Mouse (Mus musculus): ENCODE data around the gene Usp7. TPM values are rescaled to one million over a fixed set of nuclear protein-coding genes. Genes with fewer than 3 reads are reported as not detected.

The Usp7 gene
- polyA plus RNA-seq, 1 experiment from 2014 or later = 35.9 TPM

DNA sequence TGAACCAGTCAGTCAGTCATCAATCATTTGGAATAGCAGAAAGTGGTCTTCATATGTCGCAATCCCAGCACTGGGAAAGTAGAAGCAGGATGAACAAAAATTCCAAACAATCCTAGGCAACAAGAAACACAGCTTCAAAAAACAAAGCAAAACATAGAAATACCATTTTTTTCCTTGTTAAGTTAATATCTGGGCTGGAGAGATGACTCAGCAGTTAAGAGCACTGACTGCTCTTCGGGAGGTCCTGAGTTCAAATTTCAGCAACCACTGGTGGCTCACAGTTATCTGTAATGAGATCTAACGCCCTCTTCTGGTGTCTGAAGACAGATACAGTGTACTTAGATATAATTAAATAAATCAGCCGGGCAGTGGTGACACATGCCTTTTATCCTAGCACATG lies 30.5 kb upstream of the Usp7 start:
- no peaks in the 10 kb centered on the region for H3K9me3 ChIP-seq
- H3K4me2 ChIP-seq (replicated peaks) = no peak overlapping the region
- no peak for ATAC-seq (ENCODE audit: low FRiP score, low read depth)
- H3K9ac ChIP-seq (replicated peaks) = no peak overlapping the region
- no peaks in the 10 kb centered on the region for H3K27me3 ChIP-seq
- 87% methylated on average over 4 of the region's 4 CpGs for WGBS
- no peaks in the 10 kb centered on the region for H3K36me3 ChIP-seq
- H3K4me1 ChIP-seq = no peaks in the 10 kb centered on the region
- H3K27ac ChIP-seq (replicated peaks) = no peak overlapping the region
- no peak overlapping the region for H3K4me3 ChIP-seq

DNA sequence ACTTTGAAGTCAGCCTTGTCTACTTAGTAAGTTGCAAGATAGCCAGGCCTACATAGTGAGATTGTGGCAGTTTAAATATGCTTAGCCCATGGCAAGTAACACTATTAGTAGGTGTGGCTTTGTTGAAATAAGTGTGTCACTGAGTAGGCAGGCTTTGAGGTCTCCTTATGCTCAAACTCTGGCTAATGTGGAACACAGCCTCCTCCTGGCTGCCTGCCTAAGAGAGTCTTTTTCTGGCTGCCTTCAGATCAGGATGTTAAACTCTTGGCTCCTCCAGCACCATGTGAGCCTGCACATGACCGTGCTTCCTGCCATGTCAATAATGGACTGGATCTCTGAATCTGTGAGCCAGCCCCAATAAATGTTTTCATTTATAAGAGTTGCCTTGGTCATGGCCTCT lies 29.3 kb upstream of the Usp7 start:
- no peak overlapping the region for H3K4me2 ChIP-seq (replicated peaks)
- H3K9me3 ChIP-seq = no peaks in the 10 kb centered on the region
- no peak for ATAC-seq (ENCODE audit: low FRiP score, low read depth)
- no peak overlapping the region for H3K27ac ChIP-seq (replicated peaks)
- H3K36me3 ChIP-seq = no peaks in the 10 kb centered on the region
- H3K4me1 ChIP-seq = no peaks in the 10 kb centered on the region
- no peak overlapping the region for H3K9ac ChIP-seq (replicated peaks)
- no peaks in the 10 kb centered on the region for H3K27me3 ChIP-seq
- H3K4me3 ChIP-seq = no peak overlapping the region
- 78% methylated on average over 1 of the region's 1 CpGs for WGBS

DNA sequence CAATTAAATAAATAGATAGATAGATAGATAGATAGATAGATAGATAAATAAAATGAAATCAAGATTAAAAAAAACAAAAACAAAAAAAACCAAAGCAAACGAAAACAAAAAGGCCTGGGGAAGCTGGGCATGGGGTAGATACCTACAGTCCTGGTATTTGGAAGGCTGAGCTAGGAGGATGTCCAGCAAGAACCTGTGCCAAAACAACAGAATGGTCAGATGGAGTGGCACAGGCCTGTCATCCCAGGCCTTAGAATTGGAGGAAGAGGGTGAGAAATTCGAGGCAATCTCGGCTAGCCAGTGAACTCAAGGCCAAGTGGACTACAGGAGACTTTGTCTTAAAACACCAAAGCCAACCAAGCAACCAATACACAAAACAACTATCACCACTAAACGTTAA lies 25.8 kb upstream of the Usp7 start:
- WGBS = 84% methylated on average over 4 of the region's 4 CpGs
- no peaks in the 10 kb centered on the region for H3K9me3 ChIP-seq
- no peaks in the 10 kb centered on the region for H3K36me3 ChIP-seq
- no peaks in the 10 kb centered on the region for H3K27me3 ChIP-seq
- no peaks in the 10 kb centered on the region for H3K4me1 ChIP-seq
- no peak overlapping the region for H3K4me3 ChIP-seq
- H3K27ac ChIP-seq (replicated peaks) = no peak overlapping the region
- no peak overlapping the region for H3K4me2 ChIP-seq (replicated peaks)
- no peak overlapping the region for H3K9ac ChIP-seq (replicated peaks)
- no peak for ATAC-seq (ENCODE audit: low FRiP score, low read depth)

GRCm38 (mm10) chr16:8810399-8811127 lies 18.5 kb upstream of the Usp7 start:
- Histone ChIP-seq H3K27ac (replicated peaks) (no peak overlapping the region), H3K27me3 (no peaks in the 10 kb centered on the region), H3K9me3 (no peaks in the 10 kb centered on the region), H3K4me1 (no peaks in the 10 kb centered on the region), H3K36me3 (no peaks in the 10 kb centered on the region), H3K4me2 (replicated peaks) (no peak overlapping the region), H3K9ac (replicated peaks) (no peak overlapping the region), H3K4me3 (no peak overlapping the region)
- WGBS = 93% methylated on average over 14 of the region's 14 CpGs
- ATAC-seq (ENCODE audit: low FRiP score, low read depth) = no peak

DNA sequence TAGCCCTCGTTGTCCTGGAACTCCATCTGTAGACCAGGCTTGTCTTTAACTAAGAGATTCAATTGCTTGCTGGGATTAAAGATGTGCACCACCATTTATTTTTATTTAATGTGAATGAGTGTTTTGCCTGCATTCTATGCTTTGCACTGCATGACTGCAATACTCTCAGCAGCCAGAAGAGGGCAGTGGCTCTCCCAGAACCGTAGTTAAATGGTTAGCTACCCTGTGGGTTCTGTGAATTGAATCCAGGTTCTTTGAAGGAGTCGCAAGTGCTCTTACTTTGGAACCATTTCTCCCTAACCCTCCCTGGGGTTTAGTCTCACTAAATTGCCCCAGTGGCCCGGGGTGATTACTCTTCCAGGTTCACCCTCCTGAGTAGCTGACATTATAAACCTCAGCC lies 14.6 kb upstream of the Usp7 start:
- no peaks in the 10 kb centered on the region for H3K36me3 ChIP-seq
- no peak overlapping the region for H3K9ac ChIP-seq (replicated peaks)
- no peaks in the 10 kb centered on the region for H3K9me3 ChIP-seq
- no peak overlapping the region for H3K4me3 ChIP-seq
- 20% methylated on average over 4 of the region's 4 CpGs for WGBS
- H3K4me1 ChIP-seq = no peaks in the 10 kb centered on the region
- H3K27ac ChIP-seq (replicated peaks) = no peak overlapping the region
- no peak overlapping the region for H3K4me2 ChIP-seq (replicated peaks)
- ATAC-seq (ENCODE audit: low FRiP score, low read depth) = no peak
- no peaks in the 10 kb centered on the region for H3K27me3 ChIP-seq

GRCm38 (mm10) chr16:8795906-8796305 lies 3.8 kb upstream of the Usp7 start:
- Histone ChIP-seq H3K4me3 (no peak overlapping the region), H3K27me3 (no peaks in the 10 kb centered on the region), H3K9ac (replicated peaks) (no peak overlapping the region), H3K9me3 (peaks cover 5% of the 10 kb centered on the region; the same call in 1 of the 2 replicates), H3K4me1 (no peaks in the 10 kb centered on the region), H3K36me3 (no peaks in the 10 kb centered on the region), H3K4me2 (replicated peaks) (no peak overlapping the region), H3K27ac (replicated peaks) (no peak overlapping the region)
- 82% methylated on average over 2 of the region's 2 CpGs for WGBS
- ATAC-seq (ENCODE audit: low FRiP score, low read depth) = no peak

DNA sequence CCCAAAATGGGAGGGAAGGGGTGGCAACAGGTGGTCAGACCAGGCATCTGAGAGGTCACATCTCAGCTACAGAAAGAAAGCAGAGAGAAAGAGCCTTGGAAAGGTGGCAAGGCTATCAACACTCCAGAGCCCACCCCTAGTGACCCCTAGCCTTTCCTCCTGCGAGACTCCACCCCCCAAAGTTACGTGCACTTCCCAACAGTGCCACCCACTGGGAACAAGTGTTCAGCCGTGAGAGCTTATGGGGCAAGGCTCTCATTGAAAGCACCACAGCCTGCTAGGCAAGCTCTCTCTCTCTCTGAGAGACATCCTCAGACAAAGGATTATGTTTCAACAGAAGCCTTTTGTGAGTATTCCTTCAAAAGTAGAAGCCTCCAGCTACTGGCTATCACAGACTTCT lies 2.8 kb upstream of the Usp7 start:
- Histone ChIP-seq H3K27ac (replicated peaks) (no peak overlapping the region), H3K4me3 (no peak overlapping the region), H3K4me2 (replicated peaks) (no peak overlapping the region), H3K9me3 (no peaks in the 10 kb centered on the region), H3K4me1 (no peaks in the 10 kb centered on the region), H3K9ac (replicated peaks) (no peak overlapping the region), H3K27me3 (no peaks in the 10 kb centered on the region), H3K36me3 (no peaks in the 10 kb centered on the region)
- ATAC-seq (ENCODE audit: low FRiP score, low read depth) = no peak
- 8% methylated on average over 3 of the region's 3 CpGs for WGBS

- H3K4me1 ChIP-seq = no peaks in the 10 kb centered on the region
- H3K27ac ChIP-seq (replicated peaks) = no peak overlapping the region
- no peaks in the 10 kb centered on the region for H3K36me3 ChIP-seq
- no peaks in the 10 kb centered on the region for H3K9me3 ChIP-seq
- ATAC-seq (ENCODE audit: low FRiP score, low read depth) = no peak
- H3K4me3 ChIP-seq = no peak overlapping the region
- no peak overlapping the region for H3K4me2 ChIP-seq (replicated peaks)
- no peak overlapping the region for H3K9ac ChIP-seq (replicated peaks)
- H3K27me3 ChIP-seq = no peaks in the 10 kb centered on the region
- 88% methylated on average over 4 of the region's 4 CpGs for WGBS
These were observed 1.2 kb downstream of the Usp7 start for GRCm38 (mm10) chr16:8790886-8791285.

- WGBS = 75% methylated on average over 3 of the region's 3 CpGs
- H3K9me3 ChIP-seq = no peaks in the 10 kb centered on the region
- H3K4me1 ChIP-seq = no peaks in the 10 kb centered on the region
- H3K27ac ChIP-seq (replicated peaks) = no peak overlapping the region
- H3K27me3 ChIP-seq = no peaks in the 10 kb centered on the region
- H3K4me2 ChIP-seq (replicated peaks) = no peak overlapping the region
- no peak for ATAC-seq (ENCODE audit: low FRiP score, low read depth)
- no peak overlapping the region for H3K4me3 ChIP-seq
- H3K9ac ChIP-seq (replicated peaks) = no peak overlapping the region
- no peaks in the 10 kb centered on the region for H3K36me3 ChIP-seq
These were observed 7.4 kb downstream of the Usp7 start for GRCm38 (mm10) chr16:8784753-8785152.

DNA sequence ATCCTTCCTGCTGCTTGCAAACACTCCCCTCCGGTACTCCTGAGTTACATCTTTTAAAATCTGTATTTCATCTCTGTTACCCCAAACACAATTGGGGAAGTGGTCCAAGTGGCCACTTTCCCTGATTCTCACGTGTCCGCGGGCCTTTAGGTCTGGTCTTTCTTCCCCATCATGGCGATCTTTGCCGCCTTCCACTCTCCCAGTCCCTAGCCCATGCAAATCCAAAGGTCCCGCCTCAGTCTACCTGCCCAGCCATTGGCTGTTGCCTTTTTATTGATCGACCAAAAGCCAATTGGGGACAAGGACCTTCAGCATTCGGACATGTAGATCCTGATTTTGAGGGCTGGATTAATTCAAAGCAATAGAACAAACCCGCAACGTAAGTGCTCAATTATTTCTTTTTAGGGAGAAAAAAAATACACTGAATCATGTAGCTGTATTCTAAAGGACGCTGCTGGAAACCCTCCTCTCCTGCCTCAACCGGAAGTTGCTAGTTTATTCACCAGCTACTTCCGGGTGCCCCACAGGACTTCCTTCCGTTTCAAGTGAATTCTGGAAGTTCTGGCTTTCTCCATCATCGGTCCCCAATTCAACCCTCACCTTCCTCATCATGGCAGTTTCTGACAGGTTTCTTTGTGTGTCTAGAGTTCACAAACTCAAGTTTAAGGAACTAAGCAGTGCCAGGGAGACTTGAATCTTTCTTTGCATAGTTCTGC lies 8.8 kb downstream of the Usp7 start:
- Histone ChIP-seq H3K9ac (replicated peaks) (no peak overlapping the region), H3K36me3 (no peaks in the 10 kb centered on the region), H3K4me2 (replicated peaks) (no peak overlapping the region), H3K4me1 (no peaks in the 10 kb centered on the region), H3K27ac (replicated peaks) (no peak overlapping the region), H3K4me3 (no peak overlapping the region), H3K9me3 (no peaks in the 10 kb centered on the region), H3K27me3 (no peaks in the 10 kb centered on the region)
- 85% methylated on average over 16 of the region's 16 CpGs for WGBS
- ATAC-seq (ENCODE audit: low FRiP score, low read depth) = no peak

GRCm38 (mm10) chr16:8781660-8782059 lies 10.4 kb downstream of the Usp7 start:
- no peak for ATAC-seq (ENCODE audit: low FRiP score, low read depth)
- Histone ChIP-seq H3K9me3 (no peaks in the 10 kb centered on the region), H3K4me2 (replicated peaks) (no peak overlapping the region), H3K36me3 (no peaks in the 10 kb centered on the region), H3K4me1 (no peaks in the 10 kb centered on the region), H3K27me3 (no peaks in the 10 kb centered on the region), H3K27ac (replicated peaks) (no peak overlapping the region), H3K9ac (replicated peaks) (no peak overlapping the region), H3K4me3 (no peak overlapping the region)
- 88% methylated on average over 2 of the region's 2 CpGs for WGBS

- Histone ChIP-seq H3K9ac (replicated peaks) (no peak overlapping the region), H3K27me3 (no peaks in the 10 kb centered on the region), H3K9me3 (no peaks in the 10 kb centered on the region), H3K27ac (replicated peaks) (no peak overlapping the region), H3K4me3 (no peak overlapping the region), H3K4me2 (replicated peaks) (no peak overlapping the region), H3K36me3 (no peaks in the 10 kb centered on the region), H3K4me1 (no peaks in the 10 kb centered on the region)
- ATAC-seq (ENCODE audit: low FRiP score, low read depth) = no peak
- WGBS = 60% methylated on average over 6 of the region's 6 CpGs
These were observed 10.9 kb downstream of the Usp7 start for GRCm38 (mm10) chr16:8781191-8781590.

All from midbrain, embryonic 12.5 days (tissue).